Mouse (Mus musculus) erythroblast, embryonic 14.5 days (primary cell): ENCODE data around the gene Lbx2.

Experiments used
- GATA1 ChIP-seq: IDR thresholded peaks from 2 replicates; pipeline ENCODE4 v1.6.1; 2012; ENCODE audit warnings: low read length, inconsistent platforms, mixed read lengths
- TAL1 ChIP-seq: IDR thresholded peaks from 3 replicates; pipeline ENCODE4 v1.6.1; 2012; ENCODE audit warnings: low read length, inconsistent platforms, mixed read lengths

DNA sequence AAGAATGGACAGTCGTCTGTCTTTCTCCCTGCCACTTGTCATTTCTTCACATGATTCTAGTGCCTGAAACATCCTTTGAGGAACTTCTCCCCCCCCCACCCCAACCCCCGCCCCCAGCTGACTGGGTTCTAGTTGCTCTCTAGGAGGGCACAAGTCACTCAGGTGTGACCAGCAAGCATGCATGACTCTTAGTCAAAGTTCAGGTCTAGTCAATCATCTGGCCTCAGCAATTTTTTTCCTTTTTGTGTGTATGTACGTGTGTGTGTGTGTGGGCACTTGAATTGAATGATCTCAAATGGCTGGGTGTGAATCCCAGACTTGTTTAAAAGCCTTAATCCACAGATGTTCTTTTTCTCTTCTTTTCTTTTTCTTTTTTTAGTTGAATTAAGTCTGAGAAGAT is 48.1 kb downstream of the Lbx2 start:
- no peak for TF ChIP-seq GATA1
- no peak for TF ChIP-seq TAL1
